Mouse (Mus musculus): ENCODE measurements around the gene Med13l.

Med13l gene

GRCm38 (mm10) chr5:118560385-118561085 lies at the start of gene Med13l:
Med13l (plus strand) TSS chr5:118560679.
- peak; percentile 69 for DNase-seq (ENCODE audit: low spot score)

GRCm38 (mm10) chr5:118510969-118511368 lies 49.5 kb upstream of the Med13l start:
- DNase-seq (ENCODE audit: low spot score): no peak

- DNase-seq (ENCODE audit: low spot score): no peak
These were observed 47.5 kb upstream of the Med13l start for GRCm38 (mm10) chr5:118513005-118513404.

- peak; percentile 31 for DNase-seq (ENCODE audit: low spot score)
These were observed 46.6 kb upstream of the Med13l start for GRCm38 (mm10) chr5:118513629-118514526.

GRCm38 (mm10) chr5:118514527-118514831 lies 46.0 kb upstream of the Med13l start:
- DNase-seq (ENCODE audit: low spot score): no peak

GRCm38 (mm10) chr5:118514842-118515241 lies 45.6 kb upstream of the Med13l start:
- DNase-seq (ENCODE audit: low spot score): no peak

- peak; percentile 44 for DNase-seq (ENCODE audit: low spot score)
These were observed 45.2 kb upstream of the Med13l start for GRCm38 (mm10) chr5:118515280-118515721.

GRCm38 (mm10) chr5:118516066-118516465 lies 44.4 kb upstream of the Med13l start:
- DNase-seq (ENCODE audit: low spot score): no peak

GRCm38 (mm10) chr5:118516470-118516869 lies 44.0 kb upstream of the Med13l start:
- peak; percentile 53 for DNase-seq (ENCODE audit: low spot score)

- DNase-seq (ENCODE audit: low spot score): no peak
These were observed 40.0 kb upstream of the Med13l start for GRCm38 (mm10) chr5:118520457-118520856.

- no peak for DNase-seq (ENCODE audit: low spot score)
These were observed 36.1 kb upstream of the Med13l start for GRCm38 (mm10) chr5:118524400-118524799.

- DNase-seq (ENCODE audit: low spot score): no peak
These were observed 34.8 kb upstream of the Med13l start for GRCm38 (mm10) chr5:118525634-118526033.

- DNase-seq (ENCODE audit: low spot score): no peak
These were observed 34.0 kb upstream of the Med13l start for GRCm38 (mm10) chr5:118526504-118526903.

GRCm38 (mm10) chr5:118529241-118529640 lies 31.2 kb upstream of the Med13l start:
- no peak for DNase-seq (ENCODE audit: low spot score)

- DNase-seq (ENCODE audit: low spot score): no peak
These were observed 28.4 kb upstream of the Med13l start for GRCm38 (mm10) chr5:118532125-118532524.

GRCm38 (mm10) chr5:118532659-118533058 lies 27.8 kb upstream of the Med13l start:
- no peak for DNase-seq (ENCODE audit: low spot score)

- no peak for DNase-seq (ENCODE audit: low spot score)
These were observed 26.0 kb upstream of the Med13l start for GRCm38 (mm10) chr5:118534407-118534921.

- no peak for DNase-seq (ENCODE audit: low spot score)
These were observed 25.3 kb upstream of the Med13l start for GRCm38 (mm10) chr5:118535130-118535529.

- DNase-seq (ENCODE audit: low spot score): no peak
These were observed 22.0 kb upstream of the Med13l start for GRCm38 (mm10) chr5:118538487-118538886.

GRCm38 (mm10) chr5:118543816-118544215 lies 16.7 kb upstream of the Med13l start:
- DNase-seq (ENCODE audit: low spot score): no peak

GRCm38 (mm10) chr5:118550493-118550892 lies 10.0 kb upstream of the Med13l start:
- no peak for DNase-seq (ENCODE audit: low spot score)

- no peak for DNase-seq (ENCODE audit: low spot score)
These were observed 7.2 kb upstream of the Med13l start for GRCm38 (mm10) chr5:118553290-118553689.

- no peak for DNase-seq (ENCODE audit: low spot score)
These were observed 5.2 kb upstream of the Med13l start for GRCm38 (mm10) chr5:118555305-118555704.
